Mouse (Mus musculus) heart, postnatal 0 days (tissue): ENCODE results near the gene Spem1. TPM values are rescaled to one million over a fixed set of nuclear protein-coding genes. Genes with fewer than 3 reads are reported as not detected.

Experiments
- ATAC-seq: fragments of 200-750 bp; cut with Nextera tagmentation; 2 replicates; pipeline ENCODE4 v1.8.0; 2017; ENCODE audit warnings: low read depth, moderate number of reproducible peaks, moderate library complexity; ENCODE audit not compliant: insufficient read depth
- DNase-seq: peaks from one replicate; pipeline ENCODE4 v3.0.0-alpha.2; 2016; ENCODE audit warnings: low spot score
- H3K27ac ChIP-seq: fragments of 300-500 bp; sonication (generic); 2 replicates; pipeline ENCODE4 v1.5.1; 2014; ENCODE audit warnings: low read depth, mild to moderate bottlenecking
- H3K27me3 ChIP-seq: fragments of 300-500 bp; sonication (generic); 2 replicates; pipeline ENCODE4 v1.6.1; 2014; ENCODE audit warnings: low read length, mixed read lengths; ENCODE audit not compliant: control insufficient read depth, insufficient read depth
- H3K36me3 ChIP-seq: fragments of 300-500 bp; sonication (generic); replicated peaks from 2 replicates; pipeline ENCODE4 v1.6.1; 2014; ENCODE audit warnings: low read length, mixed read lengths; ENCODE audit not compliant: control insufficient read depth, insufficient read depth
- H3K4me1 ChIP-seq: fragments of 300-500 bp; sonication (generic); 2 replicates; pipeline ENCODE4 v1.6.1; 2014; ENCODE audit warnings: antibody characterized with exemption; ENCODE audit not compliant: control insufficient read depth, insufficient read depth
- H3K4me2 ChIP-seq: fragments of 300-500 bp; sonication (generic); 2 replicates; pipeline ENCODE4 v1.6.1; 2014; ENCODE audit warnings: low read depth, mild to moderate bottlenecking, low read length, moderate library complexity
- H3K4me3 ChIP-seq: fragments of 300-500 bp; sonication (generic); 2 replicates; pipeline ENCODE4 v1.5.1; 2014; ENCODE audit warnings: low read depth, low read length
- H3K9ac ChIP-seq: fragments of 300-500 bp; sonication (generic); replicated peaks from 2 replicates; pipeline ENCODE4 v1.6.1; 2014; ENCODE audit warnings: low read depth, low read length, mixed read lengths
- H3K9me3 ChIP-seq: fragments of 300-500 bp; sonication (generic); replicated peaks from 2 replicates; pipeline ENCODE4 v1.6.1; 2016; ENCODE audit warnings: low read length; ENCODE audit not compliant: control insufficient read depth
- CTCF ChIP-seq: IDR thresholded peaks from 2 replicates; pipeline ENCODE4 v1.5.1; 2016; ENCODE audit warnings: antibody characterized with exemption, control low read depth, low read depth
- EP300 ChIP-seq: IDR thresholded peaks from 2 replicates; pipeline ENCODE4 v1.6.1; 2016; ENCODE audit warnings: antibody characterized with exemption, low read depth
- WGBS: fragments of 180-500 bp; shearing (Covaris S2); extraction: QIAGEN DNeasy Blood & Tissue Kit; methylation state at CpG from one replicate; pipeline ENCODE4 v1.1.7; 2014; 5-methylcytosine and 5-hydroxymethylcytosine counted together
- polyA plus RNA-seq: library from polyadenylated mRNA; unstranded; fragments of >200 nt; fragmentation: Nextera tagmentation; extraction: Ambion mirVana; gene quantifications from 2 replicates; pipeline ENCODE4 v1.2.1, GENCODE M21; 2015
- total RNA-seq: library from RNA; depleted of rRNA; stranded (reverse); fragments of >200 nt; gene quantifications from 2 replicates; pipeline ENCODE4 v1.2.3, GENCODE M21; 2014; ENCODE audit warnings: low replicate concordance

Gene Spem1
- total and polyA plus RNA-seq, 2 experiments from 2014 or later, result not detected

DNA sequence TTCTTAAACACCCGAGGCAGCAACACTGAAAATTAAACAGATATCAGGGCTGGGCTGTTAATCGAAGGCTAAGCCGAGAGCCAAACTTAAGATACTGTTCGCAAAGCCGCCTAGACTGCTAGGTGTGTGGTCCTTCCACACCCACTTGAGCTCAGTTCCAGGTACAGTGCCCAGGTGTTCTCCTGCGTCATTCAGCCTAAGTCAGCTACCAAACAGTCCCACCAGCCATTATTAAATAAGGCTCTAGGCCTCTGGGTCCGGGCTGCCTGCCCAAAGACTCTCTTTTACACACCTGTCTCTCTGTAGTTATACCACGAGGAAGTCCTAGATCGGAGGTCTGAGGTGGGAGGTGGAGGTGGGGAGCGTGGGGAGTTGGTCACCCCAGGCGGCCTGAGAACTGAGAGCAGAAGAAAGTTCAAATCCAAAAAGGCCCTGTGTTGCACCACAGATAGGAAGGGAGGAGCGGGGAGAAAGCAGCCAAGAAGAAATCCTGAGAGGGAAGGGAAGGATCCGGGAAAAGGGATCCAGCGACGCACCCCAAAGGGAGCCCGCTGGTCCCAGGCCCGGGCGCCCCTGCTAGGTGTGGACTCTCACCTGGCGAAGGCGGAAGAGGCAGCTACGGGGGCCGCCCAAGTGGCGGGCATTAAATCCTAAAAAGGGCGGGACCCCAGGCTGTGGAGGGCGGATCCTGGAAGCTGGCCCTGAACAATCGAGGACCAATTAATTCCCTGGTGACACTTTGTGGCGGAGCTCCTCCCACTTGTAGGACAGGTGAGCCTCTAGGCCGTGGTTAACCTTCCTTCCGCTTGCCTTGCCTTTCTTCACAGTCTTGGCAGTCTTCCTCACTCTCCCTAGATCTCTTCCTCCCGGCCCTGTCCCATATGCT is 36.4 kb upstream of the Spem1 start, which contains the start of gene Tnk1:
Gene Tnk1 (minus strand): TSS at position 618 of the 886 bp plus-strand sequence.
- Histone ChIP-seq H3K36me3 (no peaks in the 10 kb centered on the region), H3K4me1 (no peaks in the 10 kb centered on the region), H3K9ac (no peak within 1 kb of the TSS), H3K27me3 (peaks cover 16% of the 10 kb centered on the region), H3K4me3 (no peak within 1 kb of the TSS), H3K4me2 (no peak within 1 kb of the TSS), H3K27ac (no peak within 1 kb of the TSS), H3K9me3 (no peaks in the 10 kb centered on the region)
- 30% methylated on average over 30 of the region's 30 CpGs for WGBS
- TF ChIP-seq CTCF (no peak), EP300 (no peak)
- ATAC-seq, result no peak
- DNase-seq, result no peak

DNA sequence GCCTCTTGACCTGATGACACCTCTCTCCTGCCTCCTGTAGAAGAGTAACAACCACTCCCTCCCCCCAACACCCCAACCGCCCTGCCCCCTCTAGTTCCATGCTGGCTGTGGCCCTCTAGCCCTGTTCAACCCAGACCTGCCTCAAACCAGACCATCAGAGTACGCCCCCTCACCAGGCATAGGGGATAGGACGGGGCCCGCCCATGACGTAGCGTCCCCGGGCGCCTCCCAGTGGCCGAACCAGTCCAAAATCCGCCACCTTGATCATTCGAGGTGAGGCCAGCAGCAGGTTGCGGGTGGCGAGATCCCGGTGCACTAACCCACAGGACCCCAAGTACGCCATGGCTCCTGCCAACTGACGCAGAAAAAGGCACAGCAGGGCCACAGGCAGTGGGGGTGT is 33.4 kb upstream of the Spem1 start:
- ATAC-seq (peak; percentile 34; the same call in 1 of the 2 replicates), DNase-seq (no peak)
- TF ChIP-seq CTCF (peak; percentile 45), EP300 (no peak)
- Histone ChIP-seq H3K4me1 (no peaks in the 10 kb centered on the region), H3K9ac (no peak overlapping the region), H3K9me3 (no peaks in the 10 kb centered on the region), H3K27ac (no peak overlapping the region), H3K27me3 (peaks cover 16% of the 10 kb centered on the region), H3K36me3 (peaks cover 19% of the 10 kb centered on the region), H3K4me2 (no peak overlapping the region), H3K4me3 (no peak overlapping the region)
- WGBS, result 17% methylated on average over 16 of the region's 16 CpGs

DNA sequence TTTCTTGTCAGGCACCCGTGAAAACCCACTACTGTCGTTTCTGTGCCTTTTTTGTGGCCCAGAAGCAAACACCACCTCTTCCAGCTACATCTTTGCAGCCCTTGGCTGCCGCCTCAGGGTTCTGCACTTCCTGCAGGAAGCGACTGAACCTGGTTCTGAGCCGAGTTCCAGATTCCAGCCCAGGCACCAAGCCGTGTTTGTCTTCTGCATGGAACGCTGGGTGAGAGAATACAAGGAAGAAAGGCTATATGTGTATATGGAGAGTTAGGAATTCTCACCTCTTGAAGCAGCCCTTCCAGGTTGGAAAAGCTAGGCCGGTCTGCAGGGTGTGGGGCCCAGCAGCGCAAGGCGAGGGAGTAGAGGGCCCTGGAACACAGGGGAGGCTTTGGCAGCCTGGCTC is 32.7 kb upstream of the Spem1 start:
- DNase-seq (no peak), ATAC-seq (no peak)
- Histone ChIP-seq H3K36me3 (peaks cover 26% of the 10 kb centered on the region), H3K4me2 (no peak overlapping the region), H3K27me3 (peaks cover 16% of the 10 kb centered on the region), H3K4me3 (no peak overlapping the region), H3K27ac (no peak overlapping the region), H3K4me1 (no peaks in the 10 kb centered on the region), H3K9ac (no peak overlapping the region), H3K9me3 (no peaks in the 10 kb centered on the region)
- whole genome bisulfite sequencing, result 67% methylated on average over 10 of the region's 10 CpGs
- TF ChIP-seq CTCF (no peak), EP300 (no peak)

DNA sequence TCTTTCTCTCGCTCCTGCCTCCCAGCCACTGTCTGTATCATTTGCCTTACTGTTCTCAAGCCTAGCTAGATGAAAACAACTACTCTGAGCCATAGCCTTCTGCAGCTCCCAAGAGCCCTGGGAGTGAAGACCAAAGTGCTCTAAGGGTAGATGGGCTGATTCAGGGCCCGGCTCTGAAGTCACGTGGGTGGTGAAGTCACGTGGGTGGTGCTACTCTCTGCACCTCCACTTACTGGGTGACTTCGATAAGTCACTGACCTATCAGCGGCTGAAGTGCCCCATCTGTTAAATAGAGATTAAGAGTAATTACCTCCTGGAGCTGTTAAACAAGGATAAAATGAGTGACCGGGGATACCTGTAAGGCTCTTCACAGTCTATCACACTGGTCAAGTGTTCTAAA is 32.0 kb upstream of the Spem1 start:
- Histone ChIP-seq H3K4me1 (0 out of 2 replicates have a peak, but pooled peaks cover 2% of the 10 kb centered on the region), H3K36me3 (peaks cover 32% of the 10 kb centered on the region), H3K27me3 (peaks cover 12% of the 10 kb centered on the region; the same call in 1 of the 2 replicates), H3K4me3 (no peak overlapping the region), H3K9me3 (no peaks in the 10 kb centered on the region), H3K4me2 (no peak overlapping the region), H3K27ac (no peak overlapping the region), H3K9ac (no peak overlapping the region)
- 40% methylated on average over 7 of the region's 7 CpGs for WGBS
- DNase-seq, result no peak
- no peak for ATAC-seq
- TF ChIP-seq CTCF (no peak), EP300 (no peak)

DNA sequence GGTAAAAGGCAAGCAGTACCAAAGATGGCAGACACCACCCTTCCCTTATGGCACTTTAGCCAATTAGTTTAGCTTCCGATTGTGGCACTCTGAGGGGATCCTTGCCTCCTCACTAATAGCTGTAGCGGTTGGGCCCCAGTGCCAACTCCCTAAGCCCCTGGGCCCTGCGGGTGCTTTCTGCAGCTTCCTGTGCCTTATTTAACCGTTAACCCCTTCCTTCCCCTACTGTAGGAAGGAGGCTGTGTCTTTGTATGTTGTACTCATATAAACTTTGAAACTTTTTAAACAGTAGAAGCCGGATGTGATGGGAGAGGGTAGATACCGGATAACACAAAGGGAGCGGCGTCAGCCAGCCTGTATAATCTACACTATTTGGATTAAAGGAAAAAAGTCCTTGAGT is 28.8 kb upstream of the Spem1 start:
- no peaks in the 10 kb centered on the region for H3K27me3 ChIP-seq
- no peaks in the 10 kb centered on the region for H3K9me3 ChIP-seq
- no peak for DNase-seq
- TF ChIP-seq CTCF, result no peak
- TF ChIP-seq EP300, result no peak
- ATAC-seq, result no peak
- H3K27ac ChIP-seq, result no peak overlapping the region
- 71% methylated on average over 8 of the region's 8 CpGs for WGBS
- peaks cover 41% of the 10 kb centered on the region for H3K36me3 ChIP-seq
- peaks cover 14% of the 10 kb centered on the region; the same call in 1 of the 2 replicates for H3K4me1 ChIP-seq
- no peak overlapping the region for H3K4me3 ChIP-seq
- H3K4me2 ChIP-seq, result no peak overlapping the region
- no peak overlapping the region for H3K9ac ChIP-seq
